Mouse (Mus musculus) forebrain, postnatal 0 days (tissue): ENCODE results near the gene Flcn. TPM values are rescaled to one million over a fixed set of nuclear protein-coding genes. Genes with fewer than 3 reads are reported as not detected.
A peak's percentile ranks its signal among the peaks of the same experiment; 100 is the strongest.

ENCODE experiments used
- ATAC-seq: fragments of 200-750 bp; cut with Nextera tagmentation; 2 replicates; pipeline ENCODE4 v1.8.0; 2017; ENCODE audit warnings: mild to moderate bottlenecking, moderate library complexity
- DNase-seq: peaks from one replicate; pipeline ENCODE4 v3.0.0-alpha.2; 2015
- H3K27ac ChIP-seq: fragments of 300-500 bp; sonication (generic); 2 replicates; pipeline ENCODE4 v1.5.1; 2014; ENCODE audit warnings: low read depth, mild to moderate bottlenecking, antibody characterized with exemption, low read length, moderate library complexity, mixed read lengths
- H3K27me3 ChIP-seq: fragments of 300-500 bp; sonication (generic); 2 replicates; pipeline ENCODE4 v1.6.1; 2014; ENCODE audit warnings: mild to moderate bottlenecking, low read length, mixed read lengths; ENCODE audit not compliant: insufficient read depth
- H3K36me3 ChIP-seq: fragments of 300-500 bp; sonication (generic); 2 replicates; pipeline ENCODE4 v1.6.1; 2014; ENCODE audit warnings: mild to moderate bottlenecking, moderate library complexity; ENCODE audit not compliant: insufficient read depth
- H3K4me1 ChIP-seq: fragments of 300-500 bp; sonication (generic); 2 replicates; pipeline ENCODE4 v1.6.1; 2014; ENCODE audit warnings: antibody characterized with exemption; ENCODE audit not compliant: insufficient read depth
- H3K4me2 ChIP-seq: fragments of 300-500 bp; sonication (generic); 2 replicates; pipeline ENCODE4 v1.6.1; 2014; ENCODE audit warnings: low read depth, mild to moderate bottlenecking, moderate library complexity
- H3K4me3 ChIP-seq: fragments of 300-500 bp; sonication (generic); 2 replicates; pipeline ENCODE4 v1.5.1; 2014; ENCODE audit warnings: low read depth, low read length, mixed read lengths
- H3K9ac ChIP-seq: fragments of 300-500 bp; sonication (generic); 2 replicates; pipeline ENCODE4 v1.6.1; 2014; ENCODE audit warnings: mild to moderate bottlenecking
- H3K9me3 ChIP-seq: fragments of 300-500 bp; sonication (generic); 2 replicates; pipeline ENCODE4 v1.6.1; 2016; ENCODE audit warnings: low read length
- CTCF ChIP-seq: sonication (generic); IDR thresholded peaks from 2 replicates; pipeline ENCODE4 v1.5.1; 2016; ENCODE audit warnings: antibody characterized with exemption, control low read depth, low read depth
- WGBS: fragments of 180-500 bp; shearing (Covaris S2); extraction: QIAGEN DNeasy Blood & Tissue Kit; methylation state at CpG from one replicate; pipeline ENCODE4 v1.1.7; 2014; 5-methylcytosine and 5-hydroxymethylcytosine counted together
- polyA plus RNA-seq: library from polyadenylated mRNA; unstranded; fragments of >200 nt; fragmentation: Nextera tagmentation; extraction: Ambion mirVana; gene quantifications from 2 replicates; pipeline ENCODE4 v1.2.1, GENCODE M21; 2015
- total RNA-seq: library from RNA; depleted of rRNA; stranded (reverse); fragments of >200 nt; gene quantifications from 2 replicates; pipeline ENCODE4 v1.2.3, GENCODE M21; 2014

Flcn gene
- total and polyA plus RNA-seq, 2 experiments from 2014 or later, result 31.4 to 36.9 TPM

- Histone ChIP-seq H3K9me3 (no peaks in the 10 kb centered on the region), H3K27me3 (no peaks in the 10 kb centered on the region), H3K36me3 (peaks cover 40% of the 10 kb centered on the region), H3K4me1 (no peaks in the 10 kb centered on the region), H3K27ac (no peak overlapping the region), H3K9ac (no peak overlapping the region), H3K4me3 (no peak overlapping the region), H3K4me2 (no peak overlapping the region)
- peak; percentile 87 for TF ChIP-seq CTCF
- DNase-seq, result peak; percentile 66
- WGBS, result 54% methylated on average over 9 of the region's 9 CpGs
- peak; percentile 80 for ATAC-seq
Observed at GRCm38 (mm10) chr11:59778181-59778873, 31.5 kb downstream of the Flcn start.

- H3K27ac ChIP-seq, result no peak overlapping the region
- DNase-seq (no peak), ATAC-seq (no peak)
- H3K4me3 ChIP-seq, result no peak overlapping the region
- no peak for TF ChIP-seq CTCF
- H3K36me3 ChIP-seq, result peaks cover 49% of the 10 kb centered on the region
- no peak overlapping the region for H3K9ac ChIP-seq
- H3K4me1 ChIP-seq, result no peaks in the 10 kb centered on the region
- H3K4me2 ChIP-seq, result no peak overlapping the region
- H3K27me3 ChIP-seq, result no peaks in the 10 kb centered on the region
- 71% methylated on average over 5 of the region's 5 CpGs for WGBS
- no peaks in the 10 kb centered on the region for H3K9me3 ChIP-seq
Observed at GRCm38 (mm10) chr11:59777259-59777658, 32.6 kb downstream of the Flcn start.

GRCm38 (mm10) chr11:59775435-59776148 lies 34.2 kb downstream of the Flcn start:
- peak; percentile 9; the same call in 1 of the 2 replicates for ATAC-seq
- H3K27ac ChIP-seq, result no peak overlapping the region

GRCm38 (mm10) chr11:59774522-59774921 lies 35.3 kb downstream of the Flcn start:
- H3K9ac ChIP-seq, result no peak overlapping the region
- no peaks in the 10 kb centered on the region for H3K27me3 ChIP-seq
- 95% methylated on average over 4 of the region's 4 CpGs for WGBS
- H3K36me3 ChIP-seq, result peaks cover 77% of the 10 kb centered on the region
- H3K9me3 ChIP-seq, result no peaks in the 10 kb centered on the region
- no peaks in the 10 kb centered on the region for H3K4me1 ChIP-seq
- ATAC-seq, result no peak
- no peak for DNase-seq
- H3K27ac ChIP-seq, result no peak overlapping the region
- no peak overlapping the region for H3K4me3 ChIP-seq
- H3K4me2 ChIP-seq, result no peak overlapping the region
- TF ChIP-seq CTCF, result no peak

More at GRCm38 (mm10) chr11:59775435-59776148, 34.2 kb downstream of the Flcn start:
- no peak for DNase-seq
- no peak overlapping the region for H3K9ac ChIP-seq
- no peak overlapping the region for H3K4me3 ChIP-seq
- H3K4me2 ChIP-seq, result no peak overlapping the region
- peaks cover 66% of the 10 kb centered on the region for H3K36me3 ChIP-seq
- no peaks in the 10 kb centered on the region for H3K4me1 ChIP-seq
- TF ChIP-seq CTCF, result peak; percentile 29
- no peaks in the 10 kb centered on the region for H3K9me3 ChIP-seq
- WGBS, result 86% methylated on average over 13 of the region's 13 CpGs
- H3K27me3 ChIP-seq, result no peaks in the 10 kb centered on the region

GRCm38 (mm10) chr11:59772902-59773301 lies 36.9 kb downstream of the Flcn start:
- no peak overlapping the region for H3K27ac ChIP-seq
- H3K9ac ChIP-seq, result no peak overlapping the region
- no peaks in the 10 kb centered on the region for H3K27me3 ChIP-seq
- WGBS, result 90% methylated on average over 4 of the region's 4 CpGs
- no peaks in the 10 kb centered on the region for H3K4me1 ChIP-seq
- no peaks in the 10 kb centered on the region for H3K9me3 ChIP-seq
- H3K4me3 ChIP-seq, result no peak overlapping the region
- H3K36me3 ChIP-seq, result peaks cover 91% of the 10 kb centered on the region
- ATAC-seq, result no peak
- H3K4me2 ChIP-seq, result no peak overlapping the region
- no peak for TF ChIP-seq CTCF
- no peak for DNase-seq

- no peaks in the 10 kb centered on the region for H3K27me3 ChIP-seq
- 79% methylated on average over 2 of the region's 2 CpGs for WGBS
- H3K27ac ChIP-seq, result no peak overlapping the region
- H3K4me1 ChIP-seq, result no peaks in the 10 kb centered on the region
- no peak for TF ChIP-seq CTCF
- no peak overlapping the region for H3K4me2 ChIP-seq
- no peaks in the 10 kb centered on the region for H3K9me3 ChIP-seq
- ATAC-seq (no peak), DNase-seq (no peak)
- no peak overlapping the region for H3K4me3 ChIP-seq
- H3K36me3 ChIP-seq, result peaks cover 92% of the 10 kb centered on the region
- H3K9ac ChIP-seq, result no peak overlapping the region
Observed at GRCm38 (mm10) chr11:59772291-59772690, 37.5 kb downstream of the Flcn start.

- WGBS, result 74% methylated on average over 7 of the region's 7 CpGs
- no peak for DNase-seq
- no peak overlapping the region for H3K27ac ChIP-seq
Observed at GRCm38 (mm10) chr11:59770753-59771152, 39.1 kb downstream of the Flcn start.

More at GRCm38 (mm10) chr11:59770753-59771152, 39.1 kb downstream of the Flcn start:
- Histone ChIP-seq H3K9me3 (no peaks in the 10 kb centered on the region), H3K9ac (no peak overlapping the region), H3K4me2 (no peak overlapping the region), H3K27me3 (no peaks in the 10 kb centered on the region), H3K36me3 (peaks cover 91% of the 10 kb centered on the region), H3K4me1 (no peaks in the 10 kb centered on the region), H3K4me3 (no peak overlapping the region)
- no peak for ATAC-seq
- no peak for TF ChIP-seq CTCF
